ENCODE assay signal across 14 mouse cellular contexts in the genomic region with DNA sequence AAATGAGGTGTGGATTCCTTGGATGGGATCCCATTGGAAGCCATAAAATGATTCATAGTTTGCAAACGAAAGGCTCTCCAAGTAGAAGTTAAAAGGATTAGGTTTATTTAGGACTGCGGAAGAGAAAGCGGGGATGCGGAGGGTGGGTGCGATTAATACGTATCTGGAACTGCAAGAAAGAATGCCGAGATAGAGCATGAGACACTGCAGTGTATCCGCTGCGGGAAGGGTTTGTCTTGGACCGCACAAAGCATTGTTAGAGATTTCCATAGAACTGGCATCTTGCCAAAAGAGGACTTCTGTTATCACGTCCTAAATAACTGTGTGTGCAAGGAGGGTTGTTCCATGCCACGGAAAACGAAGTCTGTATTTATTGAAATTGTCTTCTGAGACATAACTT.
A peak's percentile ranks its signal among the peaks of the same experiment; 100 is the strongest.
DNase-seq lines count a peak whose midpoint lies in the region; ATAC-seq lines count a peak whose summit lies in the region.
"Had no signal": no experiment of that assay in that cellular context is flagged by ENCODE, and none has a peak within 500 bp of the region (broad histone marks: within the 10 kb centered on the region; RNA-seq: fewer than 3 reads in every experiment).

No protein-coding gene starts in this region.

- H3K4me1 ChIP-seq in heart, embryonic 15.5 days (replicated peaks): peaks cover 7% of the 10 kb centered on the region
- H3K4me1 ChIP-seq: embryonic facial prominence, embryonic 10.5 days; midbrain, embryonic 13.5 days had no signal

- ATAC-seq in heart, embryonic 15.5 days (replicated peaks; ENCODE audit: insufficient number of reproducible peaks, insufficient read depth, low FRiP score, low read depth): peak; percentile 72; the same call in 1 of the 2 replicates
- no peak for ATAC-seq in inflammation-experienced regulatory T-cells, adult 6 months
- ATAC-seq: midbrain, embryonic 13.5 days had no signal

- peak; percentile 3 to 22 for DNase-seq in cerebellum, postnatal 14 days
- DNase-seq in cerebellum, adult 11-12 months: no peak
- peak; percentile 2 to 4 for DNase-seq in layer of hippocampus, postnatal 14 days (ENCODE audit: low spot score in 2 of 2)
- no peak for DNase-seq in layer of hippocampus, adult 9-11 months
- DNase-seq in 3134 (ENCODE audit: extremely low read depth, insufficient read length, low spot score): peak; percentile 1
- no peak for DNase-seq in frontal cortex, postnatal 25 days (ENCODE audit: low spot score in 2 of 2)
- DNase-seq: adrenal gland, postnatal 10 days; cerebellum, adult 18-20 months; right cerebral cortex, postnatal 4 days; thymus, adult 18-20 months had no signal

- no peak overlapping the region for H3K9ac ChIP-seq in heart, embryonic 15.5 days
- H3K9ac ChIP-seq: midbrain, embryonic 13.5 days had no signal

- H3K4me2 ChIP-seq in heart, embryonic 15.5 days: peak overlapping the region; percentile 46
- H3K4me2 ChIP-seq: midbrain, embryonic 13.5 days had no signal

- no peaks in the 10 kb centered on the region for H3K9me3 ChIP-seq in heart, embryonic 15.5 days (replicated peaks)
- H3K9me3 ChIP-seq: embryonic facial prominence, embryonic 10.5 days; midbrain, embryonic 13.5 days had no signal

- no peaks in the 10 kb centered on the region for H3K27me3 ChIP-seq in heart, embryonic 15.5 days
- H3K27me3 ChIP-seq: midbrain, embryonic 13.5 days had no signal

- no peaks in the 10 kb centered on the region for H3K36me3 ChIP-seq in heart, embryonic 15.5 days
- H3K36me3 ChIP-seq: embryonic facial prominence, embryonic 10.5 days; midbrain, embryonic 13.5 days had no signal

- 39% methylated on average over 13 of the region's 13 CpGs for WGBS in heart, embryonic 15.5 days

- peak overlapping the region; percentile 58 for H3K27ac ChIP-seq in heart, embryonic 15.5 days
- H3K27ac ChIP-seq: embryonic facial prominence, embryonic 10.5 days; midbrain, embryonic 13.5 days had no signal

- H3K4me3 ChIP-seq in heart, embryonic 15.5 days: peak overlapping the region; percentile 16; the same call in 1 of the 2 replicates
- H3K4me3 ChIP-seq: embryonic facial prominence, embryonic 10.5 days; midbrain, embryonic 13.5 days had no signal

Comparison
In these comparisons a context has a peak if more than half of its experiments do, and no peak if none do; other contexts are left out.
1. DNase-seq: peak in cerebellum, postnatal 14 days (2 of 2), layer of hippocampus, postnatal 14 days (2 of 2) and 3134 (single experiment); none in cerebellum, adult 11-12 months (single experiment), layer of hippocampus, adult 9-11 months (single experiment) and frontal cortex, postnatal 25 days (0 of 2).